Mouse (Mus musculus) liver, adult 10 weeks (tissue): Measurements from ENCODE around the gene Taar1. TPM values are rescaled to one million over a fixed set of nuclear protein-coding genes. Genes with fewer than 3 reads are reported as not detected.

Experiments
- polyA plus RNA-seq: library from polyadenylated mRNA; stranded (reverse); fragments of 350-450 nt; fragmentation: Illumina TruSeq; extraction: RNeasy Lipid Tissue Mini Kit (QIAGEN cat#74804); gene quantifications from one replicate; pipeline ENCODE4 v1.2.3, GENCODE M21; 2014; ENCODE audit warnings: low read depth, low replicate concordance

The Taar1 gene
- not detected for polyA plus RNA-seq

GRCm38 (mm10) chr10:23920056-23920455 is at the start of gene Taar1:
Taar1 (plus strand) TSS chr10:23920356.

GRCm38 (mm10) chr10:23894601-23895349 is 25.4 kb upstream of the Taar1 start, which contains the start of gene Vnn1:
Vnn1 (plus strand) TSS chr10:23894688.

GRCm38 (mm10) chr10:23938312-23938711 is 18.2 kb downstream of the Taar1 start, which contains the start of gene Taar2:
Taar2 (plus strand) TSS chr10:23938572.

GRCm38 (mm10) chr10:23949508-23950005 is 29.4 kb downstream of the Taar1 start, which contains the start of gene Taar3:
Taar3 (plus strand) TSS chr10:23949558.

GRCm38 (mm10) chr10:23960444-23960915 is 40.3 kb downstream of the Taar1 start, which contains the start of gene Taar4:
Taar4 (plus strand) TSS chr10:23960494.

GRCm38 (mm10) chr10:23970656-23971165 is 50.6 kb downstream of the Taar1 start, which contains the start of gene Taar5:
Taar5 (plus strand) TSS chr10:23970706.

Other genes starting within 250 kb of the Taar1 start
- 168 TPM for gene Rps12, start 133.1 kb upstream of the Taar1 start, polyA plus RNA-seq
- gene Slc18b1, start 123.4 kb upstream of the Taar1 start, polyA plus RNA-seq = 4.2 TPM
- 96.8 TPM for gene Vnn3, start 68.9 kb upstream of the Taar1 start, polyA plus RNA-seq
- gene Vnn1, start 25.7 kb upstream of the Taar1 start, polyA plus RNA-seq = 114 TPM
- not detected for gene Taar2, start 18.2 kb downstream of the Taar1 start, polyA plus RNA-seq
- gene Taar3, start 29.2 kb downstream of the Taar1 start, polyA plus RNA-seq = not detected
- gene Taar4, start 40.1 kb downstream of the Taar1 start, polyA plus RNA-seq = not detected
- gene Taar5, start 50.4 kb downstream of the Taar1 start, polyA plus RNA-seq = not detected
- not detected for gene Taar6, start 65.3 kb downstream of the Taar1 start, polyA plus RNA-seq
- gene Taar7a, start 73.1 kb downstream of the Taar1 start, polyA plus RNA-seq = not detected
- not detected for gene Taar7b, start 79.6 kb downstream of the Taar1 start, polyA plus RNA-seq
- not detected for gene Taar7d, start 106.9 kb downstream of the Taar1 start, polyA plus RNA-seq
- gene Taar7e, start 117.3 kb downstream of the Taar1 start, polyA plus RNA-seq = not detected
- not detected for gene Taar7f, start 129.2 kb downstream of the Taar1 start, polyA plus RNA-seq
- not detected for gene Taar8a, start 156.1 kb downstream of the Taar1 start, polyA plus RNA-seq
- not detected for gene Taar8b, start 171.9 kb downstream of the Taar1 start, polyA plus RNA-seq
- not detected for gene Taar8c, start 181.6 kb downstream of the Taar1 start, polyA plus RNA-seq
- not detected for gene Taar9, start 189.2 kb downstream of the Taar1 start, polyA plus RNA-seq
- gene Stx7, start 228.9 kb downstream of the Taar1 start, polyA plus RNA-seq = 36.6 TPM